Comparison of ENCODE assay signal across 9 mouse cellular contexts in the genomic region with DNA sequence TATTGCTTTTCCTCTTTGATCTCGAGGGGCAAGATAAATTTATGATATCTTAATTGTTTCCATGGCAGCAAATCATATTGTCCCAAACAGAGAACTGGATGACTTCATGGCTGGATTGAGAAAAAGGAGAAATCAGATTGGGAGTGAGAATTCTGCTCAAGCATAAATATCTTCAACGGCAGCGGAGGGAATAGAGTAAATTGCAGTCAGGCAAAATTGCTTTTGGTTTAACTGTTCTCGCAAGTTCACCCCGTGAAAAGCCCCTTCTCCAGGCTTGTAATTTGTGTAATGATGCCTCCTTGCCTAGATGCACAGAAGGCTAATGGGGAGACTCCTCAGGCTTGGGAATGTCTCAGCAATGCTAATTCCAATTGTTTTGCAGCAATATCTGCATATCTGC.
DNase-seq lines count a peak whose midpoint lies in the region; ATAC-seq and TF ChIP-seq lines count a peak whose summit lies in the region.
"Had no signal": no experiment of that assay in that cellular context is flagged by ENCODE, and none has a peak within 500 bp of the region (broad histone marks: within the 10 kb centered on the region; RNA-seq: fewer than 3 reads in every experiment).

No protein-coding gene starts in this region.

- no peak for TF ChIP-seq CTCF in brain, embryonic 14.5 days (IDR thresholded peaks at IDR 0.05; ENCODE audit: borderline replicate concordance, extremely low read depth, insufficient read depth, insufficient read length)

- no peaks in the 10 kb centered on the region for H3K36me3 ChIP-seq in heart, embryonic 14.5 days (ENCODE audit: control insufficient read depth, insufficient read depth, low read length)
- no peaks in the 10 kb centered on the region for H3K36me3 ChIP-seq in heart, embryonic 15.5 days
- no peaks in the 10 kb centered on the region for H3K36me3 ChIP-seq in limb, embryonic 15.5 days

- no peaks in the 10 kb centered on the region for H3K9me3 ChIP-seq in heart, embryonic 14.5 days (ENCODE audit: control insufficient read depth, low read length)
- H3K9me3 ChIP-seq in heart, embryonic 15.5 days (replicated peaks): no peaks in the 10 kb centered on the region
- H3K9me3 ChIP-seq in limb, embryonic 15.5 days: no peaks in the 10 kb centered on the region
- H3K9me3 ChIP-seq: megakaryocyte, embryonic 14.5 days had no signal

- TF ChIP-seq POLR2A in brain, embryonic 14.5 days (IDR thresholded peaks at IDR 0.05; ENCODE audit: borderline replicate concordance, extremely low read depth, insufficient read depth, insufficient read length, poor library complexity, severe bottlenecking): no peak

- H3K4me2 ChIP-seq in heart, embryonic 14.5 days (ENCODE audit: low read length): peak overlapping the region; percentile 55
- H3K4me2 ChIP-seq in heart, embryonic 15.5 days: peak overlapping the region; percentile 47
- H3K4me2 ChIP-seq in limb, embryonic 15.5 days: peak overlapping the region; percentile 38

- 0 out of 4 replicates have a peak overlapping the region, but pooled peaks of 1 of the 2 experiments have one; percentile 3 for H3K4me3 ChIP-seq in heart, embryonic 14.5 days (ENCODE audit: control insufficient read depth in 1 of 2, insufficient read depth in 1 of 2, low read depth in 1 of 2, low read length in 2 of 2)
- H3K4me3 ChIP-seq in heart, embryonic 15.5 days: no peak overlapping the region
- H3K4me3 ChIP-seq in limb, embryonic 15.5 days: peak overlapping the region; percentile 22
- H3K4me3 ChIP-seq: megakaryocyte, embryonic 14.5 days had no signal

- no peak for DNase-seq in heart, adult 18-20 months
- DNase-seq in brain, embryonic 14.5 days (ENCODE audit: low read depth): peak; percentile 73
- no peak for DNase-seq in thymus, adult 18-20 months
- no peak for DNase-seq in urinary bladder, postnatal 4 days (ENCODE audit: low spot score in 2 of 2)
- no peak for DNase-seq in frontal cortex, postnatal 14 days (ENCODE audit: low spot score in 2 of 2)

- no peak overlapping the region for H3K27ac ChIP-seq in heart, embryonic 14.5 days (replicated peaks in 1 of 2; ENCODE audit: control insufficient read depth in 1 of 2, insufficient read depth in 1 of 2, low read depth in 2 of 2, low read length in 2 of 2)
- no peak overlapping the region for H3K27ac ChIP-seq in heart, embryonic 15.5 days
- peak overlapping the region; percentile 75 for H3K27ac ChIP-seq in limb, embryonic 15.5 days

- H3K4me1 ChIP-seq in heart, embryonic 14.5 days (ENCODE audit: control insufficient read depth in 2 of 2, insufficient read depth in 2 of 2, low read length in 2 of 2): peaks cover 5 to 8% of the 10 kb centered on the region in 2 experiments; a peak in 3 of 4 replicates
- peaks cover 16% of the 10 kb centered on the region for H3K4me1 ChIP-seq in heart, embryonic 15.5 days (replicated peaks)
- H3K4me1 ChIP-seq in limb, embryonic 15.5 days: peaks cover 14% of the 10 kb centered on the region

- H3K27me3 ChIP-seq in heart, embryonic 14.5 days (ENCODE audit: control insufficient read depth, insufficient read depth, low read length): no peaks in the 10 kb centered on the region
- H3K27me3 ChIP-seq in heart, embryonic 15.5 days: no peaks in the 10 kb centered on the region
- H3K27me3 ChIP-seq in limb, embryonic 15.5 days: no peaks in the 10 kb centered on the region

- no peak for ATAC-seq in heart, embryonic 14.5 days (ENCODE audit: insufficient number of reproducible peaks, insufficient read depth, low FRiP score, low read depth)
- ATAC-seq in heart, embryonic 15.5 days (replicated peaks; ENCODE audit: insufficient number of reproducible peaks, insufficient read depth, low FRiP score, low read depth): no peak
- ATAC-seq in limb, embryonic 15.5 days (ENCODE audit: insufficient number of reproducible peaks, low FRiP score, low TSS enrichment, low read depth): peak; percentile 36; the same call in 1 of the 2 replicates

- H3K9ac ChIP-seq in heart, embryonic 14.5 days (ENCODE audit: low read length): no peak overlapping the region
- H3K9ac ChIP-seq in heart, embryonic 15.5 days: no peak overlapping the region
- H3K9ac ChIP-seq in limb, embryonic 15.5 days: no peak overlapping the region

- 57% methylated on average over 5 of the region's 5 CpGs for WGBS in heart, embryonic 14.5 days
- 57% methylated on average over 5 of the region's 5 CpGs for WGBS in heart, embryonic 15.5 days
- 21% methylated on average over 5 of the region's 5 CpGs for WGBS in limb, embryonic 15.5 days
